Mouse (Mus musculus): ENCODE data around the gene Chd9.
A peak's percentile ranks its signal among the peaks of the same experiment; 100 is the strongest.
"Not testable (repeated sequence)": the region's sequence is repeated elsewhere in the genome, so short reads cannot be mapped to it uniquely, and the experiment has no call there.

The Chd9 gene

GRCm38 (mm10) chr8:90907848-90908551 is 79.8 kb downstream of the Chd9 start:
- DNase-seq: peak; percentile 92

- peak; percentile 46 for DNase-seq
These were observed 80.7 kb downstream of the Chd9 start for GRCm38 (mm10) chr8:90908580-90909471.

GRCm38 (mm10) chr8:90923158-90923905 is 95.2 kb downstream of the Chd9 start:
- DNase-seq: no peak

- no peak for DNase-seq
These were observed 100.3 kb downstream of the Chd9 start for GRCm38 (mm10) chr8:90928412-90928811.

- DNase-seq: not testable (repeated sequence)
These were observed 102.0 kb downstream of the Chd9 start for GRCm38 (mm10) chr8:90930125-90930524.

GRCm38 (mm10) chr8:90932934-90933333 is 104.8 kb downstream of the Chd9 start:
- DNase-seq: no peak

- DNase-seq: no peak
These were observed 106.6 kb downstream of the Chd9 start for GRCm38 (mm10) chr8:90934786-90935185.

GRCm38 (mm10) chr8:90936840-90937239 is 108.7 kb downstream of the Chd9 start:
- DNase-seq: no peak

- no peak for DNase-seq
These were observed 110.3 kb downstream of the Chd9 start for GRCm38 (mm10) chr8:90938352-90938930.

GRCm38 (mm10) chr8:90939867-90940266 is 111.7 kb downstream of the Chd9 start:
- no peak for DNase-seq

GRCm38 (mm10) chr8:90943770-90944169 is 115.6 kb downstream of the Chd9 start:
- DNase-seq: no peak

GRCm38 (mm10) chr8:90954802-90955760 is 126.9 kb downstream of the Chd9 start:
- DNase-seq: peak; percentile 78

GRCm38 (mm10) chr8:90955761-90956136 is 127.6 kb downstream of the Chd9 start:
- no peak for DNase-seq

GRCm38 (mm10) chr8:90956390-90956789 is 128.2 kb downstream of the Chd9 start:
- no peak for DNase-seq

- DNase-seq: no peak
These were observed 129.6 kb downstream of the Chd9 start for GRCm38 (mm10) chr8:90957711-90958110.

- no peak for DNase-seq
These were observed 131.6 kb downstream of the Chd9 start for GRCm38 (mm10) chr8:90959721-90960120.

GRCm38 (mm10) chr8:90961603-90962002 is 133.5 kb downstream of the Chd9 start:
- DNase-seq: no peak

GRCm38 (mm10) chr8:90964044-90964443 is 135.9 kb downstream of the Chd9 start:
- DNase-seq: no peak

GRCm38 (mm10) chr8:90965467-90966170 is 137.5 kb downstream of the Chd9 start:
- no peak for DNase-seq

GRCm38 (mm10) chr8:90968307-90968706 is 140.2 kb downstream of the Chd9 start:
- DNase-seq: no peak

GRCm38 (mm10) chr8:90976960-90977371 is 148.8 kb downstream of the Chd9 start:
- DNase-seq: no peak

Data from right cerebral cortex, adult 18-20 months (tissue).